Mouse (Mus musculus) gastrocnemius, postnatal 14 days (tissue): ENCODE results near the gene A130010J15Rik. TPM values are rescaled to one million over a fixed set of nuclear protein-coding genes. Genes with fewer than 3 reads are reported as not detected.

Source experiments
- DNase-seq: peaks from one replicate; pipeline ENCODE4 v3.0.0; 2021; ENCODE audit warnings: mixed read lengths
- intact Hi-C: fragments of 180-260 bp; cut with DNase I; formaldehyde crosslinking; loops from one replicate; pipeline ENCODE4 v1.15.1; 2025; ENCODE audit warnings: low total_unique reads
- total RNA-seq, 2 experiments: library from RNA; stranded (reverse); gene quantifications; 2 replicates each; pipeline ENCODE4 v1.2.3; 2021

A130010J15Rik gene
- total RNA-seq, 2 experiments from 2014 or later: 2.3 to 3.2 TPM

DNA sequence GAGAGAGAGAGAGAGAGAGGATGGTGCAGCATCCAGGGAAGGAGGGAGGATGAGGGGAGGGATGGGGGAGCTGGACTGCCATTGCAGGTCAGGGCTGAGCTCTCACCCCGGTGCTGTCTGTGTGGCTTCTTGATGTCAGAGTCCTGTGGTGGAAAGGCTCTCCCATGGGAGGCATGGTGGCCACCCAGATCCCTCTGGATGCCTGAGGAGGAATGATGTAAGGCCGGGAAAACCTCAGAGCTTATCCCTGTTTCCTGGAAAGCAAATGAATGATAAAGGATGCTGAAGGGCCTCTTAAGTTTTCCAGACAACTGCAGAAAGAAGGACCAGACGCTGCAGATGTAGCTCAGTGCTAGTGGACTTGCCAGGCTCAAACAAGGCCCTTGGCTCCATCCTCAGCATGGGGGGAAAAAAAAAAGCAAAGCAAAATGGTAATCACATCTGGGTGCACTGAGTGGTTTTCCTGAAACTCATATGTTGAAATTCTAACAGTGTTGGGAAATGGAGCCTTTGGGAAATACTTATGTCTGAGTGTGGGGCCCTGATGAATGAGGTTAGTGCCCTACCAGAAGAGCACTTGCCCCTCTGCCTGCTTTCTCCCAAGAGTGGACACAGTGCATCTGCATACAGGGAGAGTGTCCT, 27.4 kb downstream of the A130010J15Rik start:
- intact Hi-C loops: no loop called here
- no peak for DNase-seq

DNA sequence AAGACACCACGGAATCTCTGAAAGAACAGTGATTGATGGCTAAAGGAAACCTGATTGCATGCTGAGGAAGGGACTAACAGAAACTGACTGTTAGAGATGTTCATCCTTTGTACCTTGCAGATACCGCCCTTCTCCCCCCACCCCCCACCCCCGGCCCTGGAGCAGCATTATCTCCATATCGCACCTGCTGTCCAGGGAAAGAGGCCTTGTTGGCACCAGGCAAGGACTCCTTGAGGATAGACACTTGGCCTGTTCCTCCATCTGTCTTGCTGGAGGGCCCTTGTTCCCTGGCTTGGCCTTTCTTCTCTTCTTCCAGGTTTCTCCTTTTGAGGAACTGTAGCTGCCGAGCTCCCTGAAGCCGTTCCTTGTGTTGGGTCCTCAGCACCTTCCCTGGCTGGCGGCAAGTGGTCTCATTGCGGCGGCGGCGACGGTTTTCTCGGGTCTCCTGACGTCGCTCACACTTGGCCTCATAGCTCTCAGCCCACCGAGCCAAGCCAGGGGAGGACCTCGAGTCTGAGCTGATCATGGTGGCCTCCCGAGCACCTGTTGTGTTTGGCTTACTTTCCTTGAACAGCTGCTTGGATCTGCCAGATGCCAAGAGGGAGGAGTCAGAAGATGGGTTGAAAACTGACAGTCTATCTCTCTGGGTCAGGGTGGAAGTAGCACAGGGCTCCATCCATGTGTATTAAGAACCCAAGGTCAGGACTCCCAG, 29.8 kb downstream of the A130010J15Rik start:
- DNase-seq: peak; percentile 56
- intact Hi-C loops: no loop called here

DNA sequence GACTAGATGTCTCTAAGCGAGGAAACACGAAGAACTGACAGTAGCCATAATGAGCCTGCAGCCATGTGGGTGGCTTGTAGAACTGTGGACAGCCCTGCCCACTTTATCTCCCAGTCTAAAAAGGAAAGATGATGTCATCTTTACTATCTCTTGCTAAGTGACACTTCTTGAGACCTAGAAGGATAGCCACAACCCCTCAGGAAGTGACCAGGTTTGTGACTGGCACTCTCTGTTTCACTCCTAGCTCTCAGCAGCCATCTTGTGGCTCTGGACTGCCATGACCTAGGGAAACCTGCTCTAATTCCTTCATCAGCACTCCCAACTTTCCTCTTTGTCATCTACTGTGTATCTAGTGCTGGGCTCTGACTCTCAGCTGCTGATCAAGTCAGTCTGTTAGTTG, 30.5 kb downstream of the A130010J15Rik start:
- no peak for DNase-seq
- intact Hi-C loops: no loop called here

DNA sequence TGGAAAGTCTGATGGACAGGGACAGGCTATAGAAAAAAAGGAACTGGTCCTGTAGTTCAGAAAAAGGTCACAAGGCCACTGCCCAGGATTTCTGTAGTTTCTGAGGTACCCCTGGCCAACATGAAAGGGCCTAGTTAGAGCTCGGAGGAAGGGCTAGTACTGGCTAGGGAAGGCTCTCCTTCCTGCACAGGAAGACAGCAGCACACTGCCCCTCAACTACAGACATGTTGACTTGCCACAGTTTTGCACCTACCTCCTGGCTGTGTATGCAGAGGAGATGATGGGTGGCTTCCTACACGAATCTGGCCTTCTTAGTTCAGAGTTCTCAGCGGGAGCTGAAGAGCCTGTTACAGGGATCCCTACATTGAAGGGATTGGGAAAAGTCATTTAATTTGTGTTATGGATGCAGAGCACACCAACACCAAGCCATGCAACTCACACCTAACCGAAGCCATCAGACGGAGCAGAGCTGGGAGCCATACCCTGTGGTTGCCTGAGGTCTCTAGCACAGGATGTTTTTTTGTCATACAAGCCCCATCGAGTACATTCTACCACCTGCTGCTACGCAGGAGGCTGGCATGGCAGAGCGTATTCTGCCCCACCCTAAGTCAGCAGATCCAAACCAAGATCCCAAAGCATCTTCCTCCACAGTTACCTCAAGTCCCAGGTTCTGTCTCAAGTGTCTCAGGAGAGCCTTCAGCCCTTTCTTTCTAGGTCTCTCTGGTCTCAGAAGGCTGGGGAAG, 33.0 kb downstream of the A130010J15Rik start:
- intact Hi-C loops: loop anchor here (10.0 kb wide), 1 partner anchor 114 kb away; no protein-coding TSS in a partner anchor
- DNase-seq: no peak

DNA sequence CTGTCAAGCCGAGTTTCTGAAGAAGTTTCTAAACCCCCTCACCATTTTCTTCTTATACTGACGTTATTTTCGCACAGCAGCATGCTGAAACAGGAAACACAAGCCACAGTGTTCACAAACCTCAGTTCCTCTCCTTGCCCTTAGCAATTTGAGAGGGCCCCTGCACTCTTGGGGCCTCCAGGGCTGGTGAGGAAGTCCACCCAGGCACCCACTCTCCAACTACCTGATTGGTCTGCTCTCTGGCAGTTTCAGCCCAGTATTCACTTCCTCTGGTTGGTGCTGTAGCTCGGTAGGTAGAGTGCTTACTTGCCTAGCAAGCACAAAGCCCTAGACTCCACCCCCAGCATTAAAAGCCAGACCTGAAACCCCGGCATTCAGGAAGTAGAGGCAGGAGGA, 33.5 kb downstream of the A130010J15Rik start, which contains the start of gene Traf3ip3:
Gene Traf3ip3, minus strand, starts transcription at position 321 of the 396 bp plus-strand sequence.
- DNase-seq: no peak
- intact Hi-C loops: loop anchor here (10.0 kb wide), 1 partner anchor 113 kb away; no protein-coding TSS in a partner anchor

DNA sequence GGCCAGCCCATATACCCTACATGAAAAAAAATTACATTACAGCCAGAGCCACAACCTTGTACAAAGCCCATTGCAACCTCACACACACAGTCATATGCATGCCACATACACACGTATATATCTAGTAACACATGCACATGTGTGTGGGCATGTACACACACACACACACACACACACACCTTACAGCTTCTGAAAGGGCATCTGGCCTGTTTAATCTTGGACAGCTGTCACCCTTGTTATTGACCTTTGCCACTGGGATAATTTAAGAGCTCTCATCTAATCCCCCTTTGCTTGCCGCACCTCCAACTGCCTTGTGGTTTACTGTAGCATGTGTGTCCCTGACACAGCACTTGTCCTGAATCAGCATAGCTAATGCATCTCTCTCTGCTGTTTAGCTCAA, 36.0 kb downstream of the A130010J15Rik start:
- DNase-seq: no peak
- intact Hi-C loops: loop anchor here (10.0 kb wide), 1 partner anchor 111 kb away; no protein-coding TSS in a partner anchor

DNA sequence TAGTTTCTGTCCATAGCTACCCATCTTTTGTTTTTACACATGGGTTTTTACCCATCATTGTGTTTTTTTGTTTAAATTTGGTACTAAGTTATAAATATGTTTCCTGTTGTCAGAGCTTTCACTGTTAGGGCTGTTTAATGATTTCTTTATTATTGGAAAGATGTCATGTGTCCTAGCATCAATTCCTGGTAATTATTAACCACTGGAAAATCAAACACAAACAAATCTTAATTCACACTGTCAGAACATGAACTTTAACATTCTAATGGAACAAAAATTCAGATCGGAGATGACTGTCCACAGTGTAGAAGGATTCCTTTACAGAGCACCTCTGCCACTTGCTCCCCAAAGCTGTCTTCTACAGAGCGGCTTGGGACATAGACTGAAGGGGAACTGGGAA, 37.6 kb downstream of the A130010J15Rik start:
- DNase-seq: no peak
- intact Hi-C loops: loop anchor here (10.0 kb wide), 1 partner anchor 109 kb away; no protein-coding TSS in a partner anchor

DNA sequence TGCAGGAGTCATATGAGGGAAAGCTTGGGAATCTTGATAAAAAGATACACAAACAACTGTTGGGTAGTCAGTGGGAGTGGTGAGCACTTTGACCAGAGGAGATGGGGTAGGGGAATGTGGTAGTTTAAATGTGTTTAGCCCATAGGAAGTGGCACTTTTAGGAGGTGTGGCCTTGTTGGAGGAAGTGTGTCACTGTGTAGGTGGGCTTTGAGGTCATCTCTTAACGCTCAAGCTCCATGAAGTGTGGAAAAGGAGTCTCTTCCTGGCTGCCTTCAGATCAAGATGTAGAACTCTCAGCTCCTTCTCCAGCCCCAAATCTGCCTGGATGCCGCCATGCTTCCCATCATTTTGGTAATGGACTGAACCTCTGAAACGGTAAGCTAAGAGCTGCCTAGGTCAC, 39.7 kb downstream of the A130010J15Rik start, which contains the start of gene Lamb3:
Gene Lamb3, plus strand, starts transcription at position 197 of the 400 bp plus-strand sequence.
- DNase-seq: no peak
- intact Hi-C loops: loop anchor here (10.0 kb wide), 1 partner anchor 107 kb away; no protein-coding TSS in a partner anchor

DNA sequence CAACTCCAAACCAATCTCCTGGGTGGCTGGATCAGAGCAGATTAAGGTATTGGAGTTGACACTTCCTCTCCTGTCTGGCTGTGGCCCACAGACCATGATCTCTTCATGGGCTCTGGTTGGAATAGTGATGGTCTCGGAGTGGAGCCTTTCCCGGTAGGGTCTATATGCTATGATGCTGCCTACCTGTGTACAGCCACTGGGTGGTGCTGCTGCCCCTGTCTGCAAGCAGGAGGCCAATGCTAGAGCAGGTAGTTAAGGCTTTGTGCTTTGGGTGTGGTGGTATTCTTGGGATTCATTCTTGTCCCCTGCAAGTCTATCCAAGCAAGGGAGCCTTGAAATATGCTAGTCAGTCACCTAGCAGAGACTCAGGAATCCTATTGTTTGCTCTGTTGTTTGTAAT, 40.3 kb downstream of the A130010J15Rik start:
- intact Hi-C loops: loop anchor here (10.0 kb wide), 1 partner anchor 107 kb away; no protein-coding TSS in a partner anchor
- peak; percentile 54 for DNase-seq

DNA sequence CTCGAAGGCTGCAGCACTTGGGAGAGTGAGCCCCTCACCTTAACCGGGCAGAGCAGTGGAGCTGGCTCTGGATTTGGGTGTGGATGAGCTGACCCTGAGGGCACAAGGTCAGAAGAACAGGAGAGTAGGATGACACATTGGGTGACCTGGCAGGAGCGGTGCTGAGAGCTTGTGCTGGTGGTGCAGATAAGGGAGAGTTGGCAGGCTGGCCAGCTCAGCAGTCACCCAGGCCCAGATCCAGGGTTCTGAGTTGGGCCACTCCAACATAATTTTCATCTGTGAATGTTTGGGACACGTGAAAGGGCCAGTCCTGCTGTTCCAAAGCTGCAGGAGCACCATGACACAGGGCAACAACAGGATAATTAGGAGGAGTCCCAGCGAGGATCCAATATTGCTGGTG, 43.5 kb downstream of the A130010J15Rik start:
- no peak for DNase-seq
- intact Hi-C loops: no loop called here

DNA sequence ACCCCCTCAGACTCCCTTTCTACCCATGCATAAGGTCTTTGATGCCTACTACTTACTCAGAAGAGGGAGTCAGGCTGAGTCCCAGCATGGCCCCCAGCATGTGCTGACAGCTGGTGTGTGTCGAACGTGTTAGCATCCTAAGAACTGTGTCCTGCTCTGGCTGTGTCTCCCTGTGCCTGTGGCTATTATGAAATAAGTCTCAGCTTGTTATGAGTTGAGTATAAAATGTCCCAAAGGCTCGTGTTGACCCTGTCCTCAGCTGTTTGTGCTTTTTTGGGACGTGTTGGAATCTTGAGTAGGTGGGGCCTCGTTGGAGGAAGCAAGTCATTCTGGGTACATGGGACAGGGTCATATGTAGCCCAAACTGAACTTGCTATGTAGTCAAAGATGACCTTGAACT, 46.2 kb downstream of the A130010J15Rik start:
- no peak for DNase-seq
- intact Hi-C loops: no loop called here

DNA sequence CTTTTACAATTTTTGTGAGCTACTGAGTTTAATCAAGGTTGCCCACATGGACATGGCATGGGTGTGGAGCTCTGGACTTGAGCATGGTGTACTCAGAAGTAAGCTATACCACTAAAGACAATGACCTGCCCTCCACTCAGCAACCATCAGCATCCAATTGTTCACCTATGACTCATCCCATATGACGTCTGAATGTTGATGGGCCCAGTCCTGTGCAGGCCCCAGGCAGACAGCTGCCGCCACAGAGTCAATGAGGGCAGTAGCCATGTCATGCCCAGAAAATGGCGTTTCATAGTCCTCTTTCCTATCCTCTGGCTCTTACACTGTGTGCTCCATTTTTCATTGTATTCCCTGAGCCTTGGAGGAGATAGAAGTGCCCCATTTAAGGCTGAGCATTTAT, 48.2 kb downstream of the A130010J15Rik start:
- no peak for DNase-seq
- intact Hi-C loops: no loop called here

DNA sequence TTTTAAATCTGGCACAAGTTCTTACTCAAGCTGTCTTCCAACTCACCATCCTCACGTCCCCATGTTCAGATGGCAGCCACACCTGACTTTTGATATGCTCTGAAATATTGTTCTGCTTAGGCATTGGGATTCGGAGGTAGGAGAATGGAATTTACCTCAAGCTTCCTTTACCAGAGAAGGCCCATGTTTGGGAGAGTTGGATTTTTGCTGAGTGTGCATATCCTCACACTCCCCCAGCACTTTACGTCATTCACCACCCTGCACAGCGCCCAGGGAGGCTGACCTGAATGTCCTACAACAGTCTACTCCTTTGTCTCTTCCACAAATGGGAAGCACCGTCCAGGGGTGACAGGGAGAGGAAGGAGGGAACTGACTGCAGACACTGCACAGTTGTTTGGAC, 52.6 kb downstream of the A130010J15Rik start:
- DNase-seq: no peak
- intact Hi-C loops: no loop called here

DNA sequence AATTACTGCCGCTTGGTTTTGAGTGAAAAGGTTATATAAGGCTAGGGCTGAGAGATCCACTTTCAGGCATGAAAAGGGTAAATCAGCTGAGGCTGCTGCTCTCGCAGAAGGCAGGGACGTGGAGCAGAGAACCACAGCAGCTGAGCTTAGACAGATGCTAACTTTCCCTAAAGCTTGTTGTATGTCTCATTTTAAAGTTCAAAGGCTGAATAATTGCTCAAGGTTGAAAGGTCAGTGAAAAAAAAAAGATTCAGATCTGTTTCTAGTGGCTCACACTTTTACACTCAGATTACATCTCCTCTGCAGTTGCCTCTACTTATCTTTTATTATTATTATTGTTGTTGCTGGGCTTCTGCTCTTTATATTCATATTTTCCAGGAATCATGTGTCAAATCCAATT, 57.7 kb downstream of the A130010J15Rik start:
- DNase-seq: no peak
- intact Hi-C loops: no loop called here

DNA sequence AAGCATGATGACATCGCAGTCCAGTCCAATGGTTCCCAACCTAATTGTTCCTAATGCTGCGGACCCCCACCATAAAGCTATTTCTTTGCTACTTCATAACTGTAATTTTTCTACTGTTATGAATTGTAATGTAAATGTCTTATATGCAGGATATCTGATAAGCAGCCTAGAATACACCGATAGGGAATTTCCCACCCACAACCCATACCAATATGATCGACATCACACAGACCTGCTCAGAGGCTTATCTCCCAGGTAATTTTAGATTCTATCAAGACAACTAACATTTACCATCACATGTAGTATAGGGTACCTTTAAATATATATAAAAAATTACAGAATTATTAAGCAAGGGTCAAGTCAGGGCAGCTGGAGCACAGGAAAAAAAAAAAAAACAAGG, 58.3 kb downstream of the A130010J15Rik start:
- intact Hi-C loops: no loop called here
- no peak for DNase-seq

DNA sequence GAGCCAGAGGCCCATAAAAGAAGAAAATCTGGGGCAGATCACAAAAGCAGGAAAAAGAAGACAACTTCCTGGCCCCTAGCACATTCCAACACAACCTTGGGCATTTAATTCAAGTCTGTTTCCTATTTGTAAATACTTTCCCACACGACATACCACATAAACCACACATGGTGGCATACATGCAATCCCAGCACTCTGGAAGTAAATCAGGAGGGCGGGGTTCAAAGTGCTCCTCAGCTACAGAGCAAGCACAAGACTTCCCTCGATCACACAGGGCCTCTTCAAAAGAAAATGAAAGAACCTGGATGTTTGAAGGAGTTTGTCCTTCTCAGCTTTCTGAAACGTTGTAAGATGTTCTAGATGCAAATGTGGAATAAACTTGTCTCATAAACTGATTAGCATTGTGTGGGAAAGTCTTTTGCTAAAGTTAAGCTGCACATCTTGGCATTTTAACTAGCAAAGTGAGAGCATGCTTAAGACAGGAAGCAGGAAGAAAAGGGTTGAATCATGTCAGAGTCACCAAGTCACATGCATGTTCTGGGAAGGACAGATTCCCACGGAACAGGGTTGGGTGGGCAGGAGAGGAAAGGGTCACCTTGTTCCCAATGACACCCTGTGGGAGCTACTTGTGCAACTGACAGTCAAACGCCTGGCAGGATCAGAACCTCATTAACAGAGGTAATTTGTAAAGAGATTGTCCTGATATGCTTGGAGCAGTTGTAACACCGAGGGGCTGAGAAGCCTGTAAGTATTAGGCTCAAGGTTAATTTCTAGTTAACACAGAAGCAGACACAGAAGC, 59.1 kb downstream of the A130010J15Rik start:
- intact Hi-C loops: no loop called here
- DNase-seq: no peak
